Mouse (Mus musculus) CD4-positive helper T cell, adult 2 months (primary cell): Measurements from ENCODE around the gene Dnase1l3.
A peak's percentile ranks its signal among the peaks of the same experiment; 100 is the strongest.

Experiments
- DNase-seq: peaks from one replicate; pipeline ENCODE4 v3.0.0-alpha.2; 2012; ENCODE audit warnings: low read depth, missing footprints, low spot score

Dnase1l3 gene

DNA sequence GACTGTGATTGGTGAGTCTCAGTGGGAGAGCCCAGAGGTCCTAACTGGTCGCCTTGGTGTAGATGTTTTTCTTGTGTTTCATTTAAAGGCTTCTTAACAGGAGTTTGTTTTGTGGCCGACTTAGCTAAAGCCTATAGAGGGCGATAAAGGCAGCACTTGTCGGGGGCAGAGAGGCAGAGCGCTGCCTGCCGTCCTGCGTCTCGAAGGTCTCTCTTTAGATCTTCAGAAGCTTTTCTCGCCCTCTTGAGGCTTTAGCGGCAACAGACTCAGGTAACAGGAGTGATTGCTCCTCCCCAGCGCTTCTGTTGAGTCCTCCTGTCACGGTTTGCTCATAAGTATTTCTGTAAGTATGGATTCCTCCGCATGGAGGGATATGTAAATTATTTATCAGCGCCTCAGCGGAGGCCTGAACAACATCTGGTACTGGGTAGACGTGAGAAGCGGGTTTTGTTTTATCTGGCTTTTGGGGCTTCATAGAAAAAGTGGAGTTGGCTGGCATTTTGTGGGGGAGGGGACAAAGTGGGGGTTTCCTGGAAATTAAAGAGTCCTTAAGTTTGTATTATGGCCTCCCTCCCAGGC, 57.2 kb downstream of the Dnase1l3 start:
- DNase-seq = peak; percentile 46

DNA sequence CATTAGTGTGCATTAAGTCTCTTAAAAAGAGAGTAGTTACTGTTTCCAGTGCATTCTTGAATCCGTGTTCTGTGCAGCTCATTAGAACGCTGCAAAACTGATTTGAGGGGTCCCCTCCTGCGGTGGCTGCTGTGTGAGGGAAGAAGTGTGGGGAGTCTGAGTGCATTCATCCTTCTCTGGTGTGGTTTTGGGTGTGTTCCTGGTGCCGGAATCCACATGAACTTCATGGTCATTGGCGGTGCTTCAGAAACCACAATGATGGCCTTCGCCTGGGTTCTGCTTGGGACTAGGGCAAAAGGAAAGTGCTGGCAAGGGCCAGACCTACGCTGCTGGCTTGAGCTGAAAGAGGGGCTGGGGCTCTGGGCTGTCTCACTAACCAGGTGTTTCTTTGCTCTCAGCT, 60.2 kb downstream of the Dnase1l3 start:
- DNase-seq = no peak

DNA sequence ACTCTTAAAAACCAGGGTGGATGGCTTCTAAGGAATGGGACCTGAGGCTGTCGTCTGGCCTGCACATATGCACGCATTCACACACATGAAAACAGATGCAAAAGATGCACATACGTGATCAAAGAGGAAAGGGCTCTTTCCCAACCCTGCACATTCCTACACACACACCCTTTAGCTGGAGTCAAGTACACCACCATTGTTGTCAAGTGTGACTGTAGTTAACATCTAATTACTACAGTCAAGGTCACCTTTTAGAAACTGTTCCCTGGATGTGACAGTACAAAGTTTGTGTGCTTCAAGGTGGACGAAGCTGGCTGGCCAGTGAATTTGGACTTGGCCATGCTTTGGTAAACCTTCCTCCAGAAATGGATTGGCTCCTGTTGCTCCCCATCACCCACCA, 62.2 kb downstream of the Dnase1l3 start:
- no peak for DNase-seq

DNA sequence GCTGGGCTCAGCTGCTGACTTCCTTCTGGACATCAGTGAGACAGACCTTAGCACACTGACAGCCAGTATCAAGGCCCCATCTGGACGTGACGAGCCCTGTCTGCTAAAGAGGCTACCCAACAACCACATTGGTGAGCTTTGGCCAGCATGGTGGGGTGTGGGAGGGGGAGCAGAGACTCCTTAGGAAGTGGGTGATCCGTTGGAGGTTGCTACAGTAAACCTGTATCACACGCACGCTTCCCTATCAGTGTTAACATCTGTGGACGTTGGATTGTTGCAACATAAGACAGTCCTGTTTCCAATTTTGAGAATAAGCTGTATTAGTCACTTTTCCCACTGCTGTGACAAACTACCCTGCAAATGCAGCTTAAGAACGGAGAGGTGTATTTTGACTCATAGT, 65.3 kb downstream of the Dnase1l3 start:
- peak; percentile 35 for DNase-seq

DNA sequence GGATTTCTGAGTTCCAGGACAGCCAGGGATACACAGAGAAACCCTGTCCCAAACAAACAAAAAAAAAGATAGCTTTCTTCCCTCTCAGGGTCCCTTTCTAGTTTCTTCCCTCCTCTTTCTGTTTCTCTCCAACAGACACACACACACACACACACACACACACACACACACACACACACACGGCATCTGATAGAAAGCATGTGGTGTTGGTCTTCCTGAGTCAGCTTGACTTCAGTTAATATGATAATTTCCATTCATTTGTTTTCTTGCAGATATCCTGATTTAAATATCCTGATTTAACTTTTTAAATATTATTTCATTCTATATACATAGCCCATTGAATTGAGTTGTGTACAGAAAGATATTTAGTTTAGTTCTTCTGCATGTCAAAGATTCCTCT, 66.0 kb downstream of the Dnase1l3 start:
- DNase-seq = no peak

DNA sequence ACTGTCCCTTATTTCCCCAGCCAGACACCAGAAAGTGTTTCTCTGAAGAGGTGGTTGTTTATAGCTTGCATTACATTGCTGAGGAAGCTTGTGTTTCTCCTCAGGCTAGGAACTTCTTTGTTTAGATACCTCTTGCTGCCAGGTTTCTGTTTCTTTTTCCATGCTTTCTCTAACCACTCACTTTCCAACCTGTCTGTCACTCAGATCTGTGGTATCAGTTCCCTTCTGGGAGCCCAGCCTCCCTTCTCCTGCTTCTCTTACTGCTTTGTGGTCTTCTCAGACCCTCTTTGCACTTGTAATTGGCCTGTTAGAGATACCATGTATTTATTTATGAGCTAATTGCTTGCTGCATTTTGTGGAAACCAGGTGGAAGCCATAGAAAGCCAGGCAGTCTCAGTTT, 70.7 kb downstream of the Dnase1l3 start:
- no peak for DNase-seq

DNA sequence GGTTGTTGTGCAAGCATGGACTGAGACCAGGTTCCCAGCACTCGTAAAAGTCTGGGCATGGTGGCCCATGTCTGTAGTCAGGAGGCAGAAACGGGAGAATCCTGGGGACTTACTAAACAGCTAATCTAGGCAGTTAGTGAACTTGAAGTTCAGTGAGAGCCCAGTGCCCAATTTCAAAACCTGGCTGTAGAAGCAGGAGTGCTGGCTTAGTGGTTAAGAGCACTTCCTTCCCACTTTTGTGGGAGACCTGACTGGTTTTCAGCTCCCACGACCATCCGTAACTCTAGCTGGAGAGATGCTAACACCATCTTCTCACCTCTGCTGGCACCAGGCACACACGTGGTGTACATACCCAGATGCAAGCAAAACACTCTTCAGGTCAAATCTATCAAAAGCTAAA, 72.9 kb downstream of the Dnase1l3 start:
- no peak for DNase-seq

DNA sequence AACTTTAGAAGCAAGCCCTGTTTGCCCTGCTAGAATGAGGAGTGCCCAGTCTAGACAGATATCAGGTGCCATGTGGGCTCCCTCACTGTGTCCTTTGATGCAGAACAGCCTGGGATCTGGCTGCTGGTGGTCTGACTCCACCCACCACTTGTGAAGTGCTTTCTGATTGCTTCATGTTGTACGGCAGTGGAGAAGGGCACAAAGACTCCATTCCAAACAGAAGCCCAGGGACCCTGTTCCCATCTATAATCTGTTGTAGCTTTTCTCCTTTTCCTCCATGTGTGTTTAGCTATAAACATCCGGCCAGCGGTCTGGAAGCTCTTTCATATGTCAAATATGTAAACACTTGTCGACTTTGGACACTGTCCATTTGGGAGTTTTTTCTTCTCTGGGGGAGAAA, 74.5 kb downstream of the Dnase1l3 start:
- DNase-seq = no peak

DNA sequence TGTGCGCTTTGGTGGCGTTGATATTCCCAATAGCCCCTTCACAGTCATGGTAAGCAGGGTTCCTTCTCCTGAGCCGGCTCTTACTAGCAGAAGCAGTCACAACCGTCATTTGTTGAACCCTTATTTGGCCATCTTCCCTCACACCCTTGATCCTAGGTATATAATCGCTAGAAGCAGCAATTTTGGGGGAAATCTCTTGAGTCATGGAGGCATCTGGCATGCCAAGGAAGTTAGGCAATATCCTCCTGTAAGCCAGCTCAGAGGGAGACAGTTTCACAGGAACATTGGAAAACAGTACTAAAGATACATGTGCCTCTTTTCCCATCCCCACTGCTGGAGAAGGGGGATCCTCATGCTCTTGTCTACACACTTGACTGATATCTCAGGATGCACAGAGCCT, 75.1 kb downstream of the Dnase1l3 start:
- DNase-seq = no peak

DNA sequence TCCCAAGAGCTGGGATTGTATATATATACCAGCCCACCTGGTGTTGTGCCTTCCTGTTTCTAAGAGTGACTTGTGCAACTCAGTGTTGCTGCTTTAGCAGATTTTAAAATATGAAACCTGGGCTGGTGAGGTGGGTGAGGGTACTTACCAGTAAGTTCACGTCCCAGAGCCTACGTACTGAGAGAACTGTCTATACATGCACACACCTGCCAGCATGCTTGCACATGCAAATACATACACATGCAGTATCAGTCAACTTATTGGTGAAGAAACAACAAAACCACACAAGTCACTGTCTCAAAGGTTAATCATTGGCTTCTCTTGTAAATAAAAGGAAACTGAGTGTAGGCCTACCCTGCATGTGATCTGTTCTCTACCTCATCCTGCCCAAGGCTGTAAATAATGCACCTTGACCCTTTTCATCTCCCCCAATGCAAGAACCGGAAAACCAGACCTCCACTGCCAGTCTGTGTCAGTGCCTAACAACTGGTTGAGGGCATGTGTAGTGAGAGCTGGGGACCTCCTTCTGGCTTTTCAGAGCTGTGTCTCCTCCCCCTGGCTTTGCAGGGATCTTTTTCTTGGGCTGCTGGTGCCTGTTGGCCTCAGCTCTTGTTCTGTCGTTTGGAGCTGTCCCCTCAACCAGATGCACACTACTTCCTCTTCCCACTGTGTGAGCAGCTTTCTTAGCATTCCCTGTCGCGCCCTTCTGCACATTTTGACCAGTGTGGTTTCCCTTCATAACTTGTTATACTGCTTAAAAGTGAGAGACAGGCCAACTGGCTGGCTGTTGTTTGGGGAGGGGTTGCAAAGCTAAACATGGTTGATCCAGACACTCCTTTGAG, 76.0 kb downstream of the Dnase1l3 start:
- DNase-seq = no peak
